Mouse (Mus musculus): ENCODE results near the gene Zfp296. TPM values are rescaled to one million over a fixed set of nuclear protein-coding genes. Genes with fewer than 3 reads are reported as not detected.

Gene Zfp296
- polyA plus RNA-seq, 1 experiment = 3.3 TPM

DNA sequence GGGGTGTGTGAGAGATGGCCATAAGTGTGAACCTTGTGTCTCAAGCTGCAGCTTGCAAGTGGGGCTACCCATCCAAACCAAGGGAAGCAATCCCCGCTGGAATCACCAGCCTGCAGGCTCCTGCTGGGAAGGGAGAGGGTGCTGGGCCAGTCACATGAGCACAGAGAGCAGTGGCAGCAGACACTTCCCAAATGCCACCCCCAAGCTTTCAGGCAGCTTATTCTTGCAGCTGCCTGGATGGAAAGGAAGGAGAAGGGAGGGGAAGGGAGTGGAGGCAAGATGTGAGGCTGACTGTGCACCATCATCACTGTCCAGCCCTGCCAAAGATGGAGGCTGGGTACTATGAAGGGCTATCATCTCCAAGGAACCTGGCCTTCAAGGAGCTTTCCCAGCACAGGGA, 22.9 kb upstream of the Zfp296 start:
- Histone ChIP-seq H3K36me3 (ENCODE audit: control insufficient read depth, insufficient read depth, low read length) (no peaks in the 10 kb centered on the region), H3K27ac (ENCODE audit: insufficient read depth, low read depth, low read length) (no peak overlapping the region), H3K4me3 (ENCODE audit: insufficient read depth, low read depth, low read length) (no peak overlapping the region), H3K27me3 (replicated peaks; ENCODE audit: control insufficient read depth, insufficient read depth, low read length) (no peaks in the 10 kb centered on the region), H3K4me1 (ENCODE audit: control insufficient read depth, insufficient read depth, low read length) (peaks cover 30% of the 10 kb centered on the region)
- TF ChIP-seq CTCF (conservative IDR thresholded peaks at IDR 0.05; ENCODE audit: insufficient read depth, insufficient read length, low read depth, low read length) (no peak), POLR2A (IDR thresholded peaks at IDR 0.05; ENCODE audit: low read depth, low read length) (no peak)
- 63% methylated on average over 1 of the region's 1 CpGs for WGBS
- no peak for DNase-seq

DNA sequence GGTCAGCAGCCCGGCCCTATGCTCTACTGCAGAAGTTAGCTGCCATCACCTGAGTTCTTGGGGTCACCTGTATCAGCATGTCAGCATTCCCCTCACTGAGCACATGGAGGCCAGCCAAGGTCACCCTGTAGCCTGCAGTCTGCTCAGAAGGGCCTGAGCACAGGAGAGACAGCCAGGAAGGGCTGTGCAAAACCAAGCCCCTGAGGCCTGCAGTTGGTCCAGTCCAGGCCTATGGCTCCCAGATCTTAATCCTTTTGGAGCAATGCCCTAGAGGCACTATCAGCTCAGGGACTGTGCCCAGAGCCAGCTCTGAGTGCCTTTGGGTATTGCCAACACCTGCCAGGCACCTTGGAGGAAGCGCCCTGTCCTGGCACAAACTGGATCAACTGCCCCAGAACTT, 20.0 kb upstream of the Zfp296 start:
- WGBS = 60% methylated on average over 2 of the region's 2 CpGs
- Histone ChIP-seq H3K4me1 (ENCODE audit: control insufficient read depth, insufficient read depth, low read length) (peaks cover 34% of the 10 kb centered on the region), H3K27me3 (replicated peaks; ENCODE audit: control insufficient read depth, insufficient read depth, low read length) (no peaks in the 10 kb centered on the region), H3K36me3 (ENCODE audit: control insufficient read depth, insufficient read depth, low read length) (no peaks in the 10 kb centered on the region), H3K27ac (ENCODE audit: insufficient read depth, low read depth, low read length) (no peak overlapping the region), H3K4me3 (ENCODE audit: insufficient read depth, low read depth, low read length) (no peak overlapping the region)
- TF ChIP-seq CTCF (conservative IDR thresholded peaks at IDR 0.05; ENCODE audit: insufficient read depth, insufficient read length, low read depth, low read length) (no peak), POLR2A (IDR thresholded peaks at IDR 0.05; ENCODE audit: low read depth, low read length) (no peak)
- DNase-seq = peak; percentile 69

DNA sequence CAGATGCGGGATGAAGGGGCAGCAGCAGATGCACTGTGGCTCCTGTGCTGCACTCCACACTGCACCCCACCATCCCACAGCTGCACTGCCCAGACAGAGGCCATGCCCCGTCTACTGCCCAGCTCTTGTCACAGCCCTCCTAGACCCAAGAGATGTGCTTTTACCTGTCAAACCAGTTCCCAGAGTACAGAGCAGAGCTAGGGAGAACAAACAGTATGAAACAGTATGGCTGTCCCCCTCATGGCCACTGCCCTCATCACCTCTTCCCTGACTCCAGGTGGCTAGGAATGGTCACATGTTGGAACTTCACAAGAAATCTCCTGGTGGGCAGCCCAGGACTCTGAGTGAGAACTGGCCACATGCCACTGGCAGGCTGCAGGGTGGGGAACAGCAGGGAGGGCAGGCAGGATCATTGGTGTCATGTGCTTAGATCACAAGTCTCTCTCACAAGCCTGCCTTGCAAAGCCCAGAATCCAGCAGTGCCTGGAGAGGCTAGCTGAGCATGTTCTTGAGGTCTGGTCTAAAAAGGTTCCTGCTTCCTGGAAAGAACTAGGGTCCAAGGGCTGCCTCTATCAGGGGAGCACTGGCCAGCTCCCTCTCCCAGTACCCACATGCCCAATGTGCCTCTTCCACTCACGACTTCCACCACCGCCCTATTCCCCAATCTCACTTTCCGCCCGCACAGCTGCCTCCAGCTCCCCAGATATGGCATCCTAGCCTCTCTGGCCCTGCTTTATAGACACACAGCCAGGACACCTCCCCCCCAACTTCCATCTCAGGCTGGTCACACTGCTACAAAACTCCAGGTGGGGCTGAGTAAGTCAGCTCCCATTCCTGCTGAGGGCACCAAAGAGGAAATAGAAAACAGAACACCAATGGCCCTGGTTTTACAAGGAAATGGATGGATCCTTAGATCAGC, 18.8 kb upstream of the Zfp296 start:
- H3K27ac ChIP-seq (ENCODE audit: insufficient read depth, low read depth, low read length) = no peak overlapping the region
- peaks cover 34% of the 10 kb centered on the region for H3K4me1 ChIP-seq (ENCODE audit: control insufficient read depth, insufficient read depth, low read length)
- no peaks in the 10 kb centered on the region for H3K27me3 ChIP-seq (replicated peaks; ENCODE audit: control insufficient read depth, insufficient read depth, low read length)
- DNase-seq = no peak
- H3K36me3 ChIP-seq (ENCODE audit: control insufficient read depth, insufficient read depth, low read length) = no peaks in the 10 kb centered on the region
- TF ChIP-seq POLR2A (IDR thresholded peaks at IDR 0.05; ENCODE audit: low read depth, low read length) = no peak
- TF ChIP-seq CTCF (conservative IDR thresholded peaks at IDR 0.05; ENCODE audit: insufficient read depth, insufficient read length, low read depth, low read length) = no peak
- WGBS = 86% methylated on average over 6 of the region's 6 CpGs
- no peak overlapping the region for H3K4me3 ChIP-seq (ENCODE audit: insufficient read depth, low read depth, low read length)

DNA sequence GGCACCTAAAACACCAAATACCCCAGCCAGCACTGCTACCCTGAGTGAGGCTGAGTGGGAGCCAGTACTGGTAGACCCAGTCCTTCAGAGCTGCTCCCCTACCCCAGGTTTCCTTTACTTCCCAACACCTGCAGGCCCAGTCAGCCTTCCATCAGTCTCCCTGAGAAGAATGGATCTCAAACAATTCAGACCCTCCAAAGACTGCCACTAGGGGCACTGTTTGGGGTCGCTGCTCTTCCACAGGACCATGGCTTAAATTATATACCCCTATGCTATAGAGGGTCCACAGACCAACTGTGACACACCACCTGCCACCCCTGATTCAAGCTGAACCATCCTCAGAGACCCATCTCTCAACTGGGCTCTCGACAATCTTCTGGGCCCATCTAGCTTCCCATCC, 18.1 kb upstream of the Zfp296 start:
- no peak for DNase-seq
- Histone ChIP-seq H3K36me3 (ENCODE audit: control insufficient read depth, insufficient read depth, low read length) (no peaks in the 10 kb centered on the region), H3K27me3 (replicated peaks; ENCODE audit: control insufficient read depth, insufficient read depth, low read length) (no peaks in the 10 kb centered on the region), H3K27ac (ENCODE audit: insufficient read depth, low read depth, low read length) (no peak overlapping the region), H3K4me1 (ENCODE audit: control insufficient read depth, insufficient read depth, low read length) (peaks cover 34% of the 10 kb centered on the region), H3K4me3 (ENCODE audit: insufficient read depth, low read depth, low read length) (no peak overlapping the region)
- WGBS = 43% methylated on average over 2 of the region's 2 CpGs
- TF ChIP-seq POLR2A (IDR thresholded peaks at IDR 0.05; ENCODE audit: low read depth, low read length) (no peak), CTCF (conservative IDR thresholded peaks at IDR 0.05; ENCODE audit: insufficient read depth, insufficient read length, low read depth, low read length) (0 out of 2 replicates have a peak, but pooled peaks have one; percentile 20)

DNA sequence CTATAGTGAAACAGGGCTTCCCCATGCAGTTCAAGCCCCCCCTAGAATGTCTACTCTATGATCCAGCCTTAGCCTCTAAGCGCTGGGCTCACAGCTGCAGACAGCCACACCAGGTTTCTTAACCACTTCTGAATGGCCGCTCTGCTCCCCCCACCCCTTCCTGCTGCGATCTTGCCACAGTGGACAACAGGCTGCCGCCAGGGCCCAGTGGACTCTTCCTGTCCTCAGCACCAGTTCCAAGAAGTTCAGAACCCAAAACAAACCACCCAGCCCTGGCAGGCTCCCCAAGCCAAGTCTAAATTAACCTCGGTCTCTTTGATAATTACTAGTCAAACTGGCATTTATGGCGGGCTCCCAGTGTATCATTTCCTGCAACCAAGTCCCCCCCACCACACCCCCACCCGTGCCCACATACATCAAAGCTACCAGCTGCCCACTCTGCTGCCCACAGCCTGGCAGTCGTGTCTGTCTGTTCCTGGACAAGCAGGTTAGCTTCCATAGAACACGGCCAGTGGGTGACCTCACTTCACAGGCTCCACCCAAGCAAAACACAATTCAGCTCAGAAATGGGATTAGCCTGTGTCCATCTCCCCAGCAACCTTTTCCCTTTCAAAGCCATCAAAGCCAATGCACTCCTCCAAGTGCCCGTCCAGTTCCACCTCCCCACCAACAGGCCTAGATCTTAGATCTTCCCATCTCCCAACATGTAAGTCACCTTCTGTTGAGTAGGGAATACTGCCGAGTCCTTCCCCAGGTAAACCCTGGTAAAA, 16.4 kb upstream of the Zfp296 start:
- no peak for TF ChIP-seq POLR2A (IDR thresholded peaks at IDR 0.05; ENCODE audit: low read depth, low read length)
- TF ChIP-seq CTCF (conservative IDR thresholded peaks at IDR 0.05; ENCODE audit: insufficient read depth, insufficient read length, low read depth, low read length) = no peak
- peak; percentile 69 for DNase-seq
- peak overlapping the region; percentile 90 for H3K4me3 ChIP-seq (ENCODE audit: insufficient read depth, low read depth, low read length)
- no peaks in the 10 kb centered on the region for H3K27me3 ChIP-seq (replicated peaks; ENCODE audit: control insufficient read depth, insufficient read depth, low read length)
- H3K27ac ChIP-seq (ENCODE audit: insufficient read depth, low read depth, low read length) = peak overlapping the region; percentile 87
- WGBS = 5% methylated on average over 11 of the region's 11 CpGs
- H3K4me1 ChIP-seq (ENCODE audit: control insufficient read depth, insufficient read depth, low read length) = peaks cover 37% of the 10 kb centered on the region
- H3K36me3 ChIP-seq (ENCODE audit: control insufficient read depth, insufficient read depth, low read length) = no peaks in the 10 kb centered on the region

DNA sequence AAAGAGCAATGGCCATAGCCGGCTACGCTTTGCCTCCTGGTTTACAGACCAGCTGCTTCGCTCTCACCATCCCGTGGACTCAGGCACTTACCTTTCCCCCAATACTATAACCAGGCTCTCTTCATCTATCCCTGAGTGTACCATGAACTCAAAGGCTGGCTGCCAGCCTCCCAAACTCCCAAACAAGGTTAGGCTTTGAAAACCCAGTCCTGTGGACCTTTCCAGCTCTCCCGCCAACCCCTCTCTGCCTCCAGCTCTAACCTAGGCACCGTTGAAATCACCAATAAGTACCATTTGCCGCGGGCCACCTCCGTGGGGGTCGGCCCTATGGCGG, 15.7 kb upstream of the Zfp296 start:
- DNase-seq = peak; percentile 69
- peak overlapping the region; percentile 87 for H3K27ac ChIP-seq (ENCODE audit: insufficient read depth, low read depth, low read length)

More for the DNA sequence above, 15.7 kb upstream of the Zfp296 start:
- no peaks in the 10 kb centered on the region for H3K27me3 ChIP-seq (replicated peaks; ENCODE audit: control insufficient read depth, insufficient read depth, low read length)
- TF ChIP-seq POLR2A (IDR thresholded peaks at IDR 0.05; ENCODE audit: low read depth, low read length) (no peak), CTCF (conservative IDR thresholded peaks at IDR 0.05; ENCODE audit: insufficient read depth, insufficient read length, low read depth, low read length) (no peak)
- no peaks in the 10 kb centered on the region for H3K36me3 ChIP-seq (ENCODE audit: control insufficient read depth, insufficient read depth, low read length)
- peaks cover 41% of the 10 kb centered on the region for H3K4me1 ChIP-seq (ENCODE audit: control insufficient read depth, insufficient read depth, low read length)
- WGBS = 2% methylated on average over 11 of the region's 11 CpGs
- peak overlapping the region; percentile 90 for H3K4me3 ChIP-seq (ENCODE audit: insufficient read depth, low read depth, low read length)

Data from kidney, adult 2 months (tissue).